Mouse (Mus musculus) hindbrain, postnatal 0 days (tissue): ENCODE measurements at regions not wholly inside any gene's neighbourhood (a gene's known extent, or its start where the extent isn't known, plus 50 kb on each side); places are given as distances from the start of the nearest gene placed in this dataset.
A peak's percentile ranks its signal among the peaks of the same experiment; 100 is the strongest.

Source experiments
- ATAC-seq: fragments of 200-750 bp; cut with Nextera tagmentation; 2 replicates; pipeline ENCODE4 v1.8.0; 2017; ENCODE audit warnings: mild to moderate bottlenecking, moderate TSS enrichment, moderate library complexity
- DNase-seq: peaks from one replicate; pipeline ENCODE4 v3.0.0-alpha.2; 2015; ENCODE audit warnings: low spot score
- H3K27ac ChIP-seq: fragments of 300-500 bp; sonication (generic); 2 replicates; pipeline ENCODE4 v1.5.1; 2014; ENCODE audit warnings: mild to moderate bottlenecking
- H3K27me3 ChIP-seq: fragments of 300-500 bp; sonication (generic); 2 replicates; pipeline ENCODE4 v1.6.1; 2014; ENCODE audit warnings: low read length, mixed read lengths; ENCODE audit not compliant: insufficient read depth
- H3K36me3 ChIP-seq: fragments of 300-500 bp; sonication (generic); 2 replicates; pipeline ENCODE4 v1.6.1; 2014; ENCODE audit warnings: low read length, mixed read lengths; ENCODE audit not compliant: insufficient read depth
- H3K4me1 ChIP-seq: fragments of 300-500 bp; sonication (generic); 2 replicates; pipeline ENCODE4 v1.6.1; 2014; ENCODE audit warnings: antibody characterized with exemption, low read length, mixed read lengths; ENCODE audit not compliant: insufficient read depth
- H3K4me2 ChIP-seq: fragments of 300-500 bp; sonication (generic); 2 replicates; pipeline ENCODE4 v1.6.1; 2014; ENCODE audit warnings: low read depth, mild to moderate bottlenecking, low read length, moderate library complexity, mixed read lengths
- H3K4me3 ChIP-seq: fragments of 300-500 bp; sonication (generic); 2 replicates; pipeline ENCODE4 v1.5.1; 2014; ENCODE audit warnings: low read length
- H3K9ac ChIP-seq: fragments of 300-500 bp; sonication (generic); replicated peaks from 2 replicates; pipeline ENCODE4 v1.6.1; 2014; ENCODE audit warnings: mild to moderate bottlenecking, low read length, moderate library complexity, mixed read lengths
- H3K9me3 ChIP-seq: fragments of 300-500 bp; sonication (generic); 2 replicates; pipeline ENCODE4 v1.6.1; 2016; ENCODE audit warnings: low read length, mixed read lengths
- CTCF ChIP-seq: IDR thresholded peaks from 2 replicates; pipeline ENCODE4 v1.5.1; 2016; ENCODE audit warnings: antibody characterized with exemption, control low read depth, low read depth
- WGBS: fragments of 180-500 bp; shearing (Covaris S2); extraction: QIAGEN DNeasy Blood & Tissue Kit; methylation state at CpG from one replicate; pipeline ENCODE4 v1.1.7; 2014; 5-methylcytosine and 5-hydroxymethylcytosine counted together

DNA sequence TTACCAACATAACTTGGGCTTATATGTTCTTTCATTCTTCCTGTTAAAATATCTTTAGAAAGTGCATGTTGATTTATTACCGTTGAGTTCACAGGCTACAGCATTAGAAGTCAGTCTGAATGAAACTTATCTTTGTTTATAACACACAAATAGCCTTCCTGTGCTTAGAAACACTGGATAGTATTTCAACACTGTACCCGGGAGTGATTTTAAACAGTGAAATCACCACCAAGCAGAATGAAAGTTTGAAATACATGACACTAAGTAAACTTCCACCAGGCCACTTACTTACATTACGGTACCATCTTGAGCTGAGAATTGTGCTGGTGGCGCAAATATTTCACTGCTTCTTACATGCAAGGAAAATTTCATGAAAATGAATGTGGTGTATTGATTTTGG lies 516.5 kb upstream of the Ccdc54 start:
- 89% methylated on average over 4 of the region's 4 CpGs for WGBS
- ATAC-seq (no peak), DNase-seq (no peak)
- Histone ChIP-seq H3K27ac (no peak overlapping the region), H3K27me3 (no peaks in the 10 kb centered on the region), H3K36me3 (no peaks in the 10 kb centered on the region), H3K4me3 (no peak overlapping the region), H3K9ac (no peak overlapping the region), H3K4me2 (no peak overlapping the region), H3K9me3 (no peaks in the 10 kb centered on the region), H3K4me1 (no peaks in the 10 kb centered on the region)
- TF ChIP-seq CTCF = no peak

DNA sequence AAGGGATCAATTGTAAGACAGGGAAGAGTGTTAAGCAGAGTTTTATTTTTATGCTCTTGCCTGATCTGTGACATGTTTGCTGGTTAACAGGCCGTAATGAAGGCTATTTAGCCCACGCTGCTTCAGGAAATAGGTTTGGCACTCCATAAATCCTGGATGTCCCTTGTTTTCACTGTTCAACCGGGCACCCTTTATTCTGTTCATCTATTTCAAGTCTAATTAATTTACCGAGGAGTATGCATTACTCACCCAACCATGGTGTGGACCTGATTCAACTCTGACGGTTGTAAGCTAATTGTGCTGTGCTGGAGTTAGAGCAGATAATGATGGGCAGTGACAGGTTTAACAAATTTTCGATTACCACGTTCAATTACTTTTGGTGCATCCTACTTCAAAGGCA lies 495.6 kb upstream of the Ccdc54 start:
- Histone ChIP-seq H3K27ac (no peak overlapping the region), H3K4me1 (no peaks in the 10 kb centered on the region), H3K9ac (no peak overlapping the region), H3K36me3 (no peaks in the 10 kb centered on the region), H3K4me3 (no peak overlapping the region), H3K27me3 (no peaks in the 10 kb centered on the region), H3K9me3 (no peaks in the 10 kb centered on the region), H3K4me2 (no peak overlapping the region)
- no peak for ATAC-seq
- WGBS = 75% methylated on average over 7 of the region's 7 CpGs
- no peak for TF ChIP-seq CTCF
- no peak for DNase-seq

DNA sequence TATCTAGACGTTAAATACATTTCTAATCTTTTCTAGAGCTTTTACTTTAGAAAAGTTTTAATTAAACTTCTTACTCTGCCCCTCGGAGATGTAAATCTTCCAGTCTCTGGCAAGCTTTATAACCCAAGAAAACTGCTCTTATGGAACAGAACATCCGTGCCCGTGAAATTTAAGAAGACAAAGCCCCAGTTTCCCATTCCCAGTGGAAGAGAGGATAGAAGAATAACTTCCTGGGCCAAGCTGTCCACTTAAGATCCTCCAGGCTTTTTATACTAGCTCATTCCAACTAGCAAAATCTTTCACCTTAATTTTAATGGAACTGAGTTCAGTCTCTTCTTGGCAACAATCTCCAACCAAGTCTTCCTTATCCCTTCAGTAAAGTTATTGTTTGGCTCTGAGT lies 489.2 kb upstream of the Ccdc54 start:
- H3K9me3 ChIP-seq = no peaks in the 10 kb centered on the region
- ATAC-seq = no peak
- no peak overlapping the region for H3K27ac ChIP-seq

GRCm38 (mm10) chr16:51048650-51049049 lies 457.7 kb upstream of the Ccdc54 start:
- no peak for ATAC-seq
- no peak for TF ChIP-seq CTCF

More for the DNA sequence above, 489.2 kb upstream of the Ccdc54 start:
- no peaks in the 10 kb centered on the region for H3K27me3 ChIP-seq
- no peak overlapping the region for H3K9ac ChIP-seq
- H3K4me2 ChIP-seq = no peak overlapping the region
- no peak overlapping the region for H3K4me3 ChIP-seq
- H3K36me3 ChIP-seq = no peaks in the 10 kb centered on the region
- DNase-seq = no peak
- no peaks in the 10 kb centered on the region for H3K4me1 ChIP-seq
- no peak for TF ChIP-seq CTCF
- WGBS = 53% methylated on average over 4 of the region's 4 CpGs

GRCm38 (mm10) chr16:51048169-51048568 lies 457.2 kb upstream of the Ccdc54 start:
- no peak overlapping the region for H3K9ac ChIP-seq
- no peak overlapping the region for H3K27ac ChIP-seq
- TF ChIP-seq CTCF = no peak
- H3K9me3 ChIP-seq = no peaks in the 10 kb centered on the region
- no peaks in the 10 kb centered on the region for H3K36me3 ChIP-seq
- no peaks in the 10 kb centered on the region for H3K4me1 ChIP-seq
- no peak for ATAC-seq
- H3K27me3 ChIP-seq = no peaks in the 10 kb centered on the region
- H3K4me2 ChIP-seq = no peak overlapping the region
- no peak for DNase-seq
- WGBS = 69% methylated on average over 4 of the region's 4 CpGs
- no peak overlapping the region for H3K4me3 ChIP-seq

More at GRCm38 (mm10) chr16:51048650-51049049, 457.7 kb upstream of the Ccdc54 start:
- no peak overlapping the region for H3K9ac ChIP-seq
- no peaks in the 10 kb centered on the region for H3K9me3 ChIP-seq
- H3K4me1 ChIP-seq = no peaks in the 10 kb centered on the region
- H3K4me2 ChIP-seq = no peak overlapping the region
- H3K36me3 ChIP-seq = no peaks in the 10 kb centered on the region
- H3K27me3 ChIP-seq = no peaks in the 10 kb centered on the region
- 54% methylated on average over 2 of the region's 2 CpGs for WGBS
- H3K4me3 ChIP-seq = no peak overlapping the region
- H3K27ac ChIP-seq = no peak overlapping the region
- no peak for DNase-seq

DNA sequence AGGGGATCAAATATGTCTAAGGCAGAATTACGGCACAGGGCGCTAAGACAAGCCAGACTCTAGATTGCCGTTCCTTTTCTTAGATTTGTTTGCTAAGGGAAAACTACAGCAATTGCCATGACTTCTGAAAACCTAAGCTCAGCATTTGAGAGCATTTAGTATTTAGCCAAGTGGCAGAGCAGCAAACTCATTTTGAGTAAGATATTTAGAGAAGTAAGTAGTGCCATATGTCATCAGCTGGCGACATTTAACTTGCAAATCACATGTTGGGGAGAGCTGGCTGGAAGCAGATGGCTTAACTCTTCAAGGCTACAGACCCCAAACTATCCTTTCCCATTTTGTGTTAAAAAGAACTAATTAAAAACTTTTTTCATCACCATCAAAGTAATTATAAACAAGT lies 450.4 kb upstream of the Ccdc54 start:
- Histone ChIP-seq H3K36me3 (no peaks in the 10 kb centered on the region), H3K9me3 (no peaks in the 10 kb centered on the region), H3K27ac (no peak overlapping the region), H3K4me1 (no peaks in the 10 kb centered on the region), H3K9ac (no peak overlapping the region), H3K4me3 (no peak overlapping the region), H3K27me3 (no peaks in the 10 kb centered on the region), H3K4me2 (no peak overlapping the region)
- 92% methylated on average over 4 of the region's 4 CpGs for WGBS
- no peak for ATAC-seq
- TF ChIP-seq CTCF = no peak
- no peak for DNase-seq

DNA sequence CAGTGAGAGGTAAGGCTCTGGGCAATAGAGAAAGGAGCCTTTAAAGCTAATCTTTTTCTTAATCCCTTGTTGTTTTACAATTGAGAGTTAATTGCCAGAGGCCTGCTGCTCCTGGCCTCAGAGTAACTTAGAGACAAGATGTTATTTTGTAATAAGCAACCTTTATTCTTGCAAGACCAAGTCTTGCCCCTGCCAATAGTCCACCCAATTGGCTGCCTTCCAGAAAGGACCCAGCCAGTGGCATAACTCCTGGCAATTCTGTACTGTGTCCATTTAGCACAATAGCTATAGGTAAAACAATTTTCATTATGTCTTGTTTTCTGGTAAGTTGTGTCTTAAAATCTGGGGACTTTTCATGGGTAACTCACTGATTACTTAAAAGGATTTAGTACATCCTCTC lies 411.9 kb upstream of the Ccdc54 start:
- H3K4me3 ChIP-seq = no peak overlapping the region
- H3K4me1 ChIP-seq = no peaks in the 10 kb centered on the region
- H3K9me3 ChIP-seq = no peaks in the 10 kb centered on the region
- no peak for TF ChIP-seq CTCF
- no peaks in the 10 kb centered on the region for H3K36me3 ChIP-seq
- H3K27me3 ChIP-seq = no peaks in the 10 kb centered on the region
- DNase-seq (peak; percentile 9), ATAC-seq (no peak; the same call in 1 of the 2 replicates)
- no peak overlapping the region for H3K4me2 ChIP-seq
- H3K9ac ChIP-seq = no peak overlapping the region
- no peak overlapping the region for H3K27ac ChIP-seq
